Mouse (Mus musculus): Measurements from ENCODE around the gene Pin4.
"Not testable (repeated sequence)": the region's sequence is repeated elsewhere in the genome, so short reads cannot be mapped to it uniquely, and the experiment has no call there.

Gene Pin4

GRCm38 (mm10) chrX:102119042-102119864, at the start of gene Pin4:
TSS of gene Pin4 (plus strand) at chrX:102119447.
- ATAC-seq (ENCODE audit: insufficient number of reproducible peaks, low FRiP score, low TSS enrichment), result peak; percentile 100

GRCm38 (mm10) chrX:102070591-102071471, 48.4 kb upstream of the Pin4 start, which contains the start of gene Rtl5:
TSS of gene Rtl5 (minus strand) at chrX:102071304.
- ATAC-seq (ENCODE audit: insufficient number of reproducible peaks, low FRiP score, low TSS enrichment), result peak; percentile 60

- ATAC-seq (ENCODE audit: insufficient number of reproducible peaks, low FRiP score, low TSS enrichment), result no peak
These were observed 47.7 kb upstream of the Pin4 start for GRCm38 (mm10) chrX:102071517-102071916.

DNA sequence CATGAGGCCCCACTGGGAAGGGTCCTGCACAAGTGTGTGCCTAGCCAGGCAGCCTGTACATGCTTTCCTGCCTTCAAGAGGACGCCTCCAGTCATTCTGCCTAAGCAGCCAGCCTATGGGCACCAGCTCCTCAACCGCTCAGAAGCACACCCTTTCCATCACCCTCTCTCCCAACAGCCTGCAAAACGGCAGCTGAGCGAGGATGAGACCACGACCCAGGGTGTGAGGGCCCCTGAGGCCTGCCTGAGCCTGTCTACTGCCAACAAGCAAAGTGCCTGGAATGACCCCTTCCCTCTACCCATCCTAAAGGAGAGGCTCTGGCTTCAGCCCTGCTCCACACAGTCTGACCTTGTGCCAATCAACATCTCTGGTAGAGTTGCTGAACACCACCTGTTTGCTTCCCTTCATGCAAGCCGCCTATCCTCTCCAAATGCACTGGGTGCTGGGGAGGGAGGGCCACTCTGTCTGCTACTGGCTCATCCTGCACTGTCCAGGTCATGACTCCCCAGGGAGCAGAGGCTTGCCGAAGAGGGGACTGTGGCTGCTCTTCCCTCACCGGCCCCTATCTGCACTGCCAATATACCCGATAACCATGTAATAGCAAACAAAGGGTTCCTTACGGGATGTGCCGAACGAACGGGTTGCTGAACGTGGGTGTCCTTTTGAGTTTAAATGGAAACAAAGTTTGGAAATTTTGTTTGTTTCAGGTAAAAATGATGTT, 45.5 kb upstream of the Pin4 start:
- ATAC-seq (ENCODE audit: insufficient number of reproducible peaks, low FRiP score, low TSS enrichment), result no peak

DNA sequence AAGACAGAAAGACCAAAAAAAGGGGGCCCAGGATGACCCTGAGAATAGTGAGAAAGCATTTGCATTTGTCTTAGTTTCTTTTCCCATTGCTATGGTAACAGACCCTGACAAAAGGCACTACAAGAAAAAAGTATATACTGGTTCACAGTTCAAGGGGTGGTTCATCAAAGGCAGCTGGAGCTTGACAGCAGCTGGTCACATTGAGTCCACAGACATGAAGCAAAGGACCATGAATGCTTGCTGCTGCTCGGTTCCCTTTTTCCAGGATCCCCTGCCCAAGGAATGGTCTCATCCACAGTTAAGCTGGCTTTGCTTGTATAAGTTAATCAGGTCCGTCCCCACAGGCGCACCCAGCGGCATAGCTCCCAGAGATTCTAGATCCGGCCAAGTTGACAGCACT, 44.8 kb upstream of the Pin4 start:
- ATAC-seq (ENCODE audit: insufficient number of reproducible peaks, low FRiP score, low TSS enrichment), result no peak

DNA sequence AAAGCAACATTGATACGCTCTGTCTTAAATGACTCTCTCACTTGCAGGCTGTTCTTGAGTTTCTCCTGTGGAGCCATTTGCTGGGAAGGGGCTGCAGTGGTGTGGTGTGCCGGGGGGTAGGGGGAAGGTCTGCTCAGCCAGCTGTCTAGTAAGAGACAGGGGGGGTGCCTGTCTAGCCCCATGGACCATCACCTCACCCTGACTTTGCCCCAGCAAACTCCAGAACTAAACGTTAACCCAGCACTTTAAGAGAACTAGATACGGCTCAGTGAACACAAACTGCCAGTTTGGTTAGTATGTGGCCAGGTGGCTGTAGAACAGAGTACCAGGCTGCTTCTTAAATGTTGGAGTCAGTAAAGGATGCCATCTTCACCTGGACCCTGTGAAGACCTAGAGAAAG, 44.1 kb upstream of the Pin4 start:
- no peak for ATAC-seq (ENCODE audit: insufficient number of reproducible peaks, low FRiP score, low TSS enrichment)

DNA sequence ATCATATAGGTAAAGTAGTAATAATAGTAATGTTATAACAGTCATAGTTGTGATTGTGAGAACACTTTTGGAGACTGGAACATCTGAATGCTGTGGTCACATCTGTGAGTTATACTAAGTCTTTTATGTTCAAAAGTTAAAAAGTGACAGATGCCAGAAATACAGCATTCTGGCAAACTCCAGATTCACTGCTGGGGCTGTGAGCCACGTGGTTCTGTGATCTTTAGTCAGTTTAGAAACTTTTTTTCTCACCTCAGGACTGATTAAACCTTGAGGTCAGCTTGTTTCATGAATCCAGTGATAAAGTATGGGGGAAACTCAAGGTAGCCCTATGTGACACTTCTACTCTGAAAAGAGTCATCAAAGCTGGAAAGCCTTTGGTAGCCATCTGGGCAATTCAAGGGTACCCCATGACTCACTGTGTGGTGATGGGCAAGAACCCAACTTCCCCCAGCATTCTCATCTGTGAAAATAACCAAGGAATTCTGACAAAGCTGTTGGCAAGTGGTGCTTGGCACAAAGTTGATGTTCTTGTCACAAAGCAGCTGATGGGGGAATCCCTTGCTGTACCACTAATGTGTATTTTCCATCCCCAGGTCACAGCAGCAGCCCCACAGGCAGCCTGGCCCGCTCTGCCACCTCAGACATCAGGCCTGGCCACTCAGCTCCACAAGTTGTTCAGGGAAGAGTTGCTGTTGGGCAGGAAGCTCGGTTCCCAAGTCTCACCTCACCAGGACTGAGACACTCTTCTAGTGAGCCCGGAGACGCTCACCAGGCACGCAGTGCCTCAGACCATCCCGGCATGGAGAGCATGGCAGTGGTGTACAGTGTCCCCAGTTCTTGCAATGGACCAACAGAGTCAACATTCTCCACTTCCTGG, 42.1 kb upstream of the Pin4 start:
- no peak for ATAC-seq (ENCODE audit: insufficient number of reproducible peaks, low FRiP score, low TSS enrichment)

- ATAC-seq (ENCODE audit: insufficient number of reproducible peaks, low FRiP score, low TSS enrichment), result no peak
These were observed 38.2 kb upstream of the Pin4 start for GRCm38 (mm10) chrX:102081076-102081475.

DNA sequence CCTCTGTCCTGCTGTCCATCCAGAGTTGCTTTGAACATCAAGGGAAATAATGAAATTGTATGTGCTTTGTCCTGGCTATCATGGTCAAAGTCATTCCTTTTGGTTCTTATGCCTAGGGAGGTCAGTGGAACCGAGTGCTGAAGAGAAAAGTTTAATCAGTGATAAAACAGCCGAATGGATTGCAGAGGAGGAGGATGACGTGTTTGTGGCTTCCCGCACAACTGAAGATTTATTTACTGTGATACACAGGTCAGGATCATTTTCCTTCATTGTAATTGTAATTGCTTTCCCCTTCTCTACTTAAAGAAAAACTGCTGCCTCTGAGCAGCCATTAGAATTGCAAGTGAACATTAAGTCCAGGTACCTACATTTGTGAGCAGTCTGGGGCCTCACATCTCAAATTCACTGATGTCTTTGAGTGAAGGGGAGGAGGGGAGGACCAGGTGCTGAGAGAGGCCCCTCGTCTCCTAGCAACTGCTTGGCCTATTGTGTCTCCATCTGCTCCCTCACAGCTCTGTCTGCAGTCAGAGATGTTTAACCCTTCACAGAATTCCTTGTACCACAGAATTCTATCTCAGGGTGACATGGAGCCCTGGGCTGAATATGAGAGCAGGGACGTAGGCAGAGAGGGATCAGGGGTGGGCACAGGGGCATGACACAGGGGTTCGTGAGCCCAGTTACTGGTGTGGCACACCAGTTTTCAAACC, 37.5 kb upstream of the Pin4 start:
- ATAC-seq (ENCODE audit: insufficient number of reproducible peaks, low FRiP score, low TSS enrichment), result peak; percentile 87

DNA sequence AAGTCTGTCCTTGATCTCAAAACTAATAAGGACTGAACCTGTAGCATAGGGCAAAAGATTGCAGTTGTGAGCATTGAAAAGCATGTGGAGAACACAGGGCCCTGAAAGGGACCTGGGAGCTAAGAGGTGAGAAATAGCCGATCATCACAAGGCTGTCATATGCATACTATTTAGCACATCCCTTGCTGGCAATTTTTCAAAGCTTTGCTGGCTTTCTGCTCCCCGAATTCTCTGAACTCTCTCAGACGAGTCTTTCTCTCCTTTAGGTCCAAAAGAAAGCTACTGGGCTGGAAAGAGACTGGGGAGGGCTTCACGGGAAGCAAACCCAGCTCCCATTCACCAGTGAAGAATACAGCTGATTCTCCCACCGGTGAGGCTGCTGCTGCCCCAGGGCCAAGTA, 36.9 kb upstream of the Pin4 start:
- 0 out of 2 replicates have a peak, but pooled peaks have one; percentile 21 for ATAC-seq (ENCODE audit: insufficient number of reproducible peaks, low FRiP score, low TSS enrichment)

- ATAC-seq (ENCODE audit: insufficient number of reproducible peaks, low FRiP score, low TSS enrichment), result no peak
These were observed 33.3 kb upstream of the Pin4 start for GRCm38 (mm10) chrX:102085798-102086443.

GRCm38 (mm10) chrX:102090605-102091004, 28.6 kb upstream of the Pin4 start:
- ATAC-seq (ENCODE audit: insufficient number of reproducible peaks, low FRiP score, low TSS enrichment), result no peak

DNA sequence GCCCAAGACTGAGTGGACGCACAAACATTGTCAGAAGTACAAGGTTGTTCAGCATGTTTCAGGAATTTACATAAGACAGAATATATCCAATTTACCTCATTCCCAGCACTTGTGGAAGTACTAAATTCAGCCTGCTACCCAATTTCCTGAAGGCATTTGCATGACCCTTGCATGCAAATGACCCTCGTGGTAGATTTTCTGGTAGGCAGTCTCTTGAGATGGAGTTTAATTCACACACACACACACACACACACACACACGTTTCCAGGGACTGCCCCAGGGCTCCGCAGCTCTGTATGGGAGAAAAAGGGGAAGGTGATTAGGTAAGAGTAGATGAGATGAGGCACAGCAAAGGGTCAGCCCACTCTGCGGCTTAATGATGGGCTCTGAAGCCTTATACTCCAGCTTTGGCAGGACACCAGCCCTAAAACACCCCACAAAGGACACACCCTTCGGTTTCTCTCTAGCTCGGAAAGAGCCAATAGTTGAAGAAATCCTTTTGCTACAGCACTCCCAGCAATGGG, 24.8 kb upstream of the Pin4 start:
- ATAC-seq (ENCODE audit: insufficient number of reproducible peaks, low FRiP score, low TSS enrichment), result no peak

DNA sequence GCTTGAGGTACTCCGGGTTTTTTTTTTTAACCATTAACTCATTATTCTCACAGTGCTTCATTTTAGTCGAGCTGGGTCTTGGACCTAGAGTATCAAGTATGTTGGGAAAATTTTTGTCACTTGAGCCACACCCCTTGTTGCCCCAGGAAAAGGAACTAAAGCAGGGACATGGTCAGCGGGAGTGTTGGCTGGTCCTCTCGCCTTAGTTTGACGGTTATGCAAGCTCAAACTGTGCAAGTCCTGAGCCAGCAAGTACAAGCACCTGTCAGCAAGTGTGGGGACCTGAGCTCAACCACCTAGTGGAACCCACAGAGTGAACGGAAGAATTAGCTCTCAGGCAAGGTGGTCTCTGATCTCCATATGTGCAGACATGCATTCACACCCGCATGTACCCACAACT, 17.4 kb upstream of the Pin4 start:
- no peak for ATAC-seq (ENCODE audit: insufficient number of reproducible peaks, low FRiP score, low TSS enrichment)

DNA sequence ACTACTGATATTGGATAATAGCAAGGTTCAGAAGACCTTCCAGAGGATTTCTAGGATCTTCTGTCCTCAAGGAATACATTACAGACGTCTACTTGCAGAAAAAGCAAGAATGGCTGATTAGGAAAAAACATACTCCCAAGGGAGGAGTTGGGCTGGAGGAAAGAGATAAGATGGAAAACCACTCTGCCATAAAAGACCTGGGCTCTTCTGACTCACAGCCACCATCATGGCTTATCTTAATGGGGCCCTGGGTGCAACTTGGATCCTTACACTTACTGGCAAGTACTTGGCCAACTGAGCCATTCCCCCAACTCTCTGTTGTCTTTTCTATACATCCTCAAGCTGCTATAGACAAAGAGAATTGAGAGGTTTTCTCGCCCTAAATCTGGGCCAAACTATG, 15.4 kb upstream of the Pin4 start:
- ATAC-seq (ENCODE audit: insufficient number of reproducible peaks, low FRiP score, low TSS enrichment), result not testable (repeated sequence)

GRCm38 (mm10) chrX:102109349-102109748, 9.9 kb upstream of the Pin4 start:
- not testable (repeated sequence) for ATAC-seq (ENCODE audit: insufficient number of reproducible peaks, low FRiP score, low TSS enrichment)

- ATAC-seq (ENCODE audit: insufficient number of reproducible peaks, low FRiP score, low TSS enrichment), result no peak
These were observed 3.6 kb upstream of the Pin4 start for GRCm38 (mm10) chrX:102115676-102116075.

GRCm38 (mm10) chrX:102121321-102121720, 2.1 kb downstream of the Pin4 start:
- no peak for ATAC-seq (ENCODE audit: insufficient number of reproducible peaks, low FRiP score, low TSS enrichment)
